Mouse (Mus musculus) heart, embryonic 12.5 days (tissue): ENCODE measurements around the gene Spata33. TPM values are rescaled to one million over a fixed set of nuclear protein-coding genes. Genes with fewer than 3 reads are reported as not detected.
A peak's percentile ranks its signal among the peaks of the same experiment; 100 is the strongest.
"Not testable (repeated sequence)": the region's sequence is repeated elsewhere in the genome, so short reads cannot be mapped to it uniquely, and the experiment has no call there.

Experiments
- ATAC-seq: fragments of 200-750 bp; cut with Nextera tagmentation; 2 replicates; pipeline ENCODE4 v1.8.0; 2017; ENCODE audit warnings: moderate TSS enrichment, moderate library complexity; ENCODE audit not compliant: insufficient number of reproducible peaks, low FRiP score
- H3K27ac ChIP-seq: fragments of 300-500 bp; sonication (generic); 2 replicates; pipeline ENCODE4 v1.5.1; 2016; ENCODE audit warnings: mild to moderate bottlenecking, moderate library complexity; ENCODE audit not compliant: poor library complexity, severe bottlenecking
- H3K27me3 ChIP-seq: fragments of 300-500 bp; sonication (generic); replicated peaks from 2 replicates; pipeline ENCODE4 v1.6.1; 2016; ENCODE audit warnings: mild to moderate bottlenecking, moderate library complexity
- H3K36me3 ChIP-seq: fragments of 300-500 bp; sonication (generic); 2 replicates; pipeline ENCODE4 v1.6.1; 2016; ENCODE audit warnings: mild to moderate bottlenecking, moderate library complexity
- H3K4me1 ChIP-seq: fragments of 300-500 bp; sonication (generic); replicated peaks from 2 replicates; pipeline ENCODE4 v1.6.1; 2016; ENCODE audit warnings: mild to moderate bottlenecking
- H3K4me2 ChIP-seq: fragments of 300-500 bp; sonication (generic); 2 replicates; pipeline ENCODE4 v1.6.1; 2016; ENCODE audit warnings: mild to moderate bottlenecking, moderate library complexity
- H3K4me3 ChIP-seq: fragments of 300-500 bp; sonication (generic); 2 replicates; pipeline ENCODE4 v1.5.1; 2016; ENCODE audit warnings: mild to moderate bottlenecking
- H3K9ac ChIP-seq: fragments of 300-500 bp; sonication (generic); 2 replicates; pipeline ENCODE4 v1.6.1; 2016; ENCODE audit warnings: mild to moderate bottlenecking, moderate library complexity
- H3K9me3 ChIP-seq: fragments of 300-500 bp; sonication (generic); replicated peaks from 2 replicates; pipeline ENCODE4 v1.6.1; 2016; ENCODE audit warnings: mild to moderate bottlenecking, moderate library complexity
- WGBS: fragments of 180-500 bp; shearing (Covaris S2); methylation state at CpG from one replicate; pipeline ENCODE4 v1.1.7; 2016; 5-methylcytosine and 5-hydroxymethylcytosine counted together
- polyA plus RNA-seq: library from polyadenylated mRNA; unstranded; fragments of >200 nt; fragmentation: Nextera tagmentation; extraction: Ambion mirVana; gene quantifications from 2 replicates; pipeline ENCODE4 v1.2.1, GENCODE M21; 2016

The Spata33 gene
- polyA plus RNA-seq, 1 experiment from 2014 or later: 3.4 TPM

GRCm38 (mm10) chr8:123250940-123251339 lies 38.3 kb downstream of the Spata33 start:
- H3K4me3 ChIP-seq: no peak overlapping the region
- no peaks in the 10 kb centered on the region for H3K9me3 ChIP-seq
- H3K36me3 ChIP-seq: peaks cover 60% of the 10 kb centered on the region
- no peak for ATAC-seq
- no peak overlapping the region for H3K9ac ChIP-seq
- WGBS: 93% methylated on average over 5 of the region's 5 CpGs
- no peaks in the 10 kb centered on the region for H3K27me3 ChIP-seq
- H3K27ac ChIP-seq: no peak overlapping the region
- H3K4me2 ChIP-seq: no peak overlapping the region
- peaks cover 22% of the 10 kb centered on the region for H3K4me1 ChIP-seq

GRCm38 (mm10) chr8:123252925-123253324 lies 40.3 kb downstream of the Spata33 start:
- Histone ChIP-seq H3K9ac (peak overlapping the region; percentile 97), H3K36me3 (peaks cover 59% of the 10 kb centered on the region), H3K4me1 (peaks cover 28% of the 10 kb centered on the region), H3K4me3 (peak overlapping the region; percentile 91), H3K9me3 (no peaks in the 10 kb centered on the region), H3K27ac (0 out of 2 replicates have a peak overlapping the region, but pooled peaks have one; percentile 21), H3K4me2 (peak overlapping the region; percentile 90), H3K27me3 (no peaks in the 10 kb centered on the region)
- no peak for ATAC-seq
- 44% methylated on average over 4 of the region's 4 CpGs for WGBS

- peak; percentile 9 for ATAC-seq
- Histone ChIP-seq H3K9me3 (no peaks in the 10 kb centered on the region), H3K4me2 (peak overlapping the region; percentile 90), H3K4me3 (peak overlapping the region; percentile 91), H3K36me3 (peaks cover 59% of the 10 kb centered on the region), H3K27me3 (no peaks in the 10 kb centered on the region), H3K4me1 (peaks cover 28% of the 10 kb centered on the region), H3K27ac (peak overlapping the region; percentile 84), H3K9ac (peak overlapping the region; percentile 97)
- WGBS: 0% methylated on average over 39 of the region's 40 CpGs
These were observed 40.9 kb downstream of the Spata33 start for GRCm38 (mm10) chr8:123253451-123254098.

GRCm38 (mm10) chr8:123254099-123254885 lies 41.7 kb downstream of the Spata33 start, which contains the start of the genes Zfp276 and Vps9d1:
Gene Zfp276 (plus strand): TSS chr8:123254195.
Gene Vps9d1 (minus strand): TSS chr8:123254348.
- peak within 1 kb of the TSS; percentile 97 for H3K9ac ChIP-seq
- H3K36me3 ChIP-seq: peaks cover 58% of the 10 kb centered on the region
- peak within 1 kb of the TSS; percentile 91 for H3K4me3 ChIP-seq
- H3K4me2 ChIP-seq: peak within 1 kb of the TSS; percentile 90
- no peaks in the 10 kb centered on the region for H3K27me3 ChIP-seq
- H3K9me3 ChIP-seq: no peaks in the 10 kb centered on the region
- ATAC-seq: peak; percentile 93
- under 1% methylated on average over 72 of the region's 99 CpGs for WGBS
- peaks cover 28% of the 10 kb centered on the region for H3K4me1 ChIP-seq
- peak within 1 kb of the TSS; percentile 84 for H3K27ac ChIP-seq

GRCm38 (mm10) chr8:123255170-123255569 lies 42.5 kb downstream of the Spata33 start:
- Histone ChIP-seq H3K36me3 (peaks cover 61% of the 10 kb centered on the region), H3K4me2 (peak overlapping the region; percentile 90), H3K27ac (no peak overlapping the region), H3K4me1 (peaks cover 28% of the 10 kb centered on the region), H3K27me3 (no peaks in the 10 kb centered on the region), H3K9ac (peak overlapping the region; percentile 97), H3K4me3 (peak overlapping the region; percentile 91), H3K9me3 (no peaks in the 10 kb centered on the region)
- ATAC-seq: no peak
- WGBS: 58% methylated on average over 6 of the region's 6 CpGs

- H3K4me2 ChIP-seq: no peak overlapping the region
- no peak for ATAC-seq
- H3K4me3 ChIP-seq: no peak overlapping the region
- H3K27me3 ChIP-seq: no peaks in the 10 kb centered on the region
- 84% methylated on average over 3 of the region's 3 CpGs for WGBS
- H3K36me3 ChIP-seq: peaks cover 56% of the 10 kb centered on the region
- peaks cover 28% of the 10 kb centered on the region for H3K4me1 ChIP-seq
- no peaks in the 10 kb centered on the region for H3K9me3 ChIP-seq
- H3K9ac ChIP-seq: no peak overlapping the region
- H3K27ac ChIP-seq: no peak overlapping the region
These were observed 44.5 kb downstream of the Spata33 start for GRCm38 (mm10) chr8:123257114-123257513.

- not testable (repeated sequence) for H3K27me3 ChIP-seq, H3K4me2 ChIP-seq, H3K9me3 ChIP-seq, H3K9ac ChIP-seq, H3K27ac ChIP-seq, H3K4me3 ChIP-seq, ATAC-seq
- peaks cover 26% of the 10 kb centered on the region for H3K4me1 ChIP-seq
- WGBS: 85% methylated on average over 8 of the region's 8 CpGs
- H3K36me3 ChIP-seq: peaks cover 56% of the 10 kb centered on the region
These were observed 45.0 kb downstream of the Spata33 start for GRCm38 (mm10) chr8:123257593-123257992.

- no peak overlapping the region for H3K27ac ChIP-seq
- H3K36me3 ChIP-seq: peaks cover 85% of the 10 kb centered on the region
- no peaks in the 10 kb centered on the region for H3K9me3 ChIP-seq
- H3K4me3 ChIP-seq: no peak overlapping the region
- no peak overlapping the region for H3K4me2 ChIP-seq
- 81% methylated on average over 14 of the region's 14 CpGs for WGBS
- H3K9ac ChIP-seq: no peak overlapping the region
- no peak for ATAC-seq
- H3K27me3 ChIP-seq: no peaks in the 10 kb centered on the region
- H3K4me1 ChIP-seq: peaks cover 5% of the 10 kb centered on the region; the same call in 1 of the 2 replicates
These were observed 55.5 kb downstream of the Spata33 start for GRCm38 (mm10) chr8:123267926-123268656.

GRCm38 (mm10) chr8:123271147-123271546 lies 58.5 kb downstream of the Spata33 start:
- H3K36me3 ChIP-seq: peaks cover 76% of the 10 kb centered on the region
- H3K4me1 ChIP-seq: peaks cover 5% of the 10 kb centered on the region; the same call in 1 of the 2 replicates
- H3K27ac ChIP-seq: no peak overlapping the region
- no peaks in the 10 kb centered on the region for H3K9me3 ChIP-seq
- no peak for ATAC-seq
- no peak overlapping the region for H3K4me2 ChIP-seq
- H3K4me3 ChIP-seq: no peak overlapping the region
- H3K27me3 ChIP-seq: no peaks in the 10 kb centered on the region
- no peak overlapping the region for H3K9ac ChIP-seq
- WGBS: 86% methylated on average over 10 of the region's 10 CpGs
